Mouse (Mus musculus) CH12.LX (cell line): Measurements from ENCODE around the gene Mpzl1.

Experiments
- CTCF ChIP-seq, 2 experiments: IDR thresholded peaks in 1 of 2; conservative IDR thresholded peaks in 1 of 2; 2 replicates each; pipeline ENCODE4 v1.5.1; 2011 to 2012; ENCODE audit warnings: low read depth in 2 of 2, low read length in 2 of 2, improper control_type of control experiment in 1 of 2, inconsistent platforms in 1 of 2, mild to moderate bottlenecking in 1 of 2, moderate library complexity in 1 of 2
- E2F4 ChIP-seq: IDR thresholded peaks from 2 replicates; pipeline ENCODE4 v1.6.1; 2011; ENCODE audit warnings: low read depth, low read length, improper control_type of control experiment; ENCODE audit not compliant: insufficient replicate concordance
- ELF1 ChIP-seq: IDR thresholded peaks from 2 replicates; pipeline ENCODE4 v1.6.1; 2014; ENCODE audit warnings: low read depth, mild to moderate bottlenecking, inconsistent platforms, low read length, improper control_type of control experiment
- EP300 ChIP-seq: IDR thresholded peaks from 2 replicates; pipeline ENCODE4 v1.6.1; 2011; ENCODE audit warnings: low read length, improper control_type of control experiment
- POLR2A ChIP-seq: IDR thresholded peaks from 2 replicates; pipeline ENCODE4 v1.6.1; 2011; ENCODE audit warnings: low read depth, mild to moderate bottlenecking, improper control_type of control experiment, low read length

GRCm38 (mm10) chr1:165663277-165663676, 28.9 kb upstream of the Mpzl1 start:
- no peak for TF ChIP-seq ELF1
- no peak for TF ChIP-seq CTCF (conservative IDR thresholded peaks at IDR 0.05 in 1 of 2, IDR thresholded peaks at IDR 0.05 in 1 of 2; ENCODE audit: low read depth in 2 of 2, low read length in 2 of 2)
- no peak for TF ChIP-seq E2F4
- TF ChIP-seq POLR2A = no peak
- TF ChIP-seq EP300 = no peak
